Mouse (Mus musculus) thymus, adult 2 months (tissue): Measurements from ENCODE around the gene Cyp2j8. TPM values are rescaled to one million over a fixed set of nuclear protein-coding genes. Genes with fewer than 3 reads are reported as not detected.
A peak's percentile ranks its signal among the peaks of the same experiment; 100 is the strongest.
"Not testable (repeated sequence)": the region's sequence is repeated elsewhere in the genome, so short reads cannot be mapped to it uniquely, and the experiment has no call there.

Source experiments
- DNase-seq: peaks from one replicate; pipeline ENCODE4 v3.0.0; 2021
- H3K27ac ChIP-seq: fragments of 200-500 bp; 2 replicates; pipeline ENCODE4 v1.5.1; 2012; ENCODE audit warnings: low read length, control low read depth; ENCODE audit not compliant: control insufficient read depth, insufficient read depth
- H3K27me3 ChIP-seq: fragments of 200-500 bp; 2 replicates; pipeline ENCODE4 v1.6.1; 2012; ENCODE audit warnings: mild to moderate bottlenecking, low read length, moderate library complexity, mixed read lengths; ENCODE audit not compliant: control insufficient read depth, insufficient read depth
- H3K36me3 ChIP-seq: fragments of 200-500 bp; 2 replicates; pipeline ENCODE4 v1.6.1; 2012; ENCODE audit warnings: mild to moderate bottlenecking, low read length, moderate library complexity; ENCODE audit not compliant: control insufficient read depth, insufficient read depth
- H3K4me1 ChIP-seq: fragments of 200-500 bp; replicated peaks from 2 replicates; pipeline ENCODE4 v1.6.1; 2012; ENCODE audit warnings: low read length; ENCODE audit not compliant: control insufficient read depth, insufficient read depth
- H3K4me3 ChIP-seq: fragments of 200-500 bp; 2 replicates; pipeline ENCODE4 v1.5.1; 2012; ENCODE audit warnings: mild to moderate bottlenecking, low read length, control low read depth, moderate library complexity; ENCODE audit not compliant: control insufficient read depth, insufficient read depth
- CTCF ChIP-seq: fragments of 200-500 bp; IDR thresholded peaks from 2 replicates; pipeline ENCODE4 v1.5.1; 2012; ENCODE audit warnings: mild to moderate bottlenecking, control low read depth, low read length, moderate library complexity, borderline replicate concordance; ENCODE audit not compliant: control insufficient read depth, poor library complexity, insufficient read depth; ENCODE audit errors: extremely low read depth
- POLR2A ChIP-seq: fragments of 200-500 bp; IDR thresholded peaks from 2 replicates; pipeline ENCODE4 v1.6.1; 2012; ENCODE audit warnings: mild to moderate bottlenecking, low read length, control low read depth, moderate library complexity; ENCODE audit not compliant: control insufficient read depth, poor library complexity, insufficient read depth; ENCODE audit errors: extremely low read depth
- whole genome bisulfite sequencing: fragments of 180-500 bp; shearing (Covaris S2); methylation state at CpG from one replicate; pipeline ENCODE4 v1.1.7; 2018; 5-methylcytosine and 5-hydroxymethylcytosine counted together
- polyA plus RNA-seq: library from polyadenylated mRNA; depleted of rRNA; stranded (reverse); fragments of >200 nt; gene quantifications from 2 replicates; pipeline ENCODE4 v1.2.3, GENCODE M21; 2012; rRNA removed

Gene Cyp2j8
- polyA plus RNA-seq, result not detected in 2 replicates

DNA sequence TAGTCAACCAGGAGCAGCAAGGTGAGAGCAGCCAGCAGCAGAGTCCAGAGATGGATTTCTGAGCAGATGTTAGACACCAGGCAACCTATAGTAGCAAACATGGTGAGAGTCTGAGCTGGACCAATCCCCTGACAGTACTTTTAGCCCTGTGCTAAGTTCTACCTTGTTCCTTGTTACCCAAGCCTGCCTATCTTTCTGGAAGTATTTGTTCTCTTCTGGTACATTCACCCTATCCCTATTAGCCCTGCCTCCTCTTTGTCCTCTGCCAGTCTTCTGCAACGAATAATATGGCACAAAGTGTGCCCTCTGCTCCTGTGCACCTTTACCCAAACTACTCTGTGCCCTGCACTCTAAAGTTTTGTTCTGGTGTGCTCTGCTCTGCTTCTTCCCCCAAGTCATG is at the start of gene Cyp2j8:
TSS of gene Cyp2j8 (minus strand) at position 101 of the 400 bp plus-strand sequence.
- DNase-seq, result no peak
- no peaks in the 10 kb centered on the region for H3K36me3 ChIP-seq
- WGBS, result 74% methylated on average over 1 of the region's 1 CpGs

DNA sequence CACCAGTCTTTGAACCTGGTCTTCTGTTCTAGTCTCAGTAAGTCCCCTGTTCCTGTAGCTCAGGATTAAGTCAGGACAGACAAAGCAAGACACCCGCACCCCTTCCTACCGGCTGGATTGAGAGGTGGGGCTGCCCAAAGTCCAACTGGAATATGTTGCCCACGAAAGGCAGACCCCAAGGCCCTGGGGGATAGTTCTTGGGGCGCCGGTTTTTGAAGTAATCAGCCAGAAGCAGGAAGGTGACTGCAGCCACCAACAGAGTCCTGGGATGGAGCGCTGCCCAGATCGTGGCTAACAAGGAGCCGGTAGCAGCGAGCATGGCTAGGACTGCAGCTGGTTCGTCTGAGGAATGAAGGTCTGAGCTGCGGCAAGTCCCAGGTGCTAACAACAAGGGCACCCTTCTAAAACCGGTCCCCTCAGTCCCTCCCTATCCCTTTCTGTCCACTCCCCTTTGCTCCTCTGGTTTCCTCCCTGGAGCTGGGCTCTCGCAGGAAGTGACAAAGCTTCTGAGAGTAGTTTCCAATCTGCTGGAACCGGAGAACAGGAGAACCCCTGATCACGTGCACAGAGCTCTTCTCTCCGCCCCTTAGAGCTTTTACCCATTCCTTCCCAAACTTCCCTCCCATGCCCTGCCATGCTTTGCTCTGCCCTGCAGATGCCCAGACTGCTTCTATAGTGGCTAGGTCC is 46.1 kb upstream of the Cyp2j8 start, which contains the start of gene Cyp2j6:
TSS of gene Cyp2j6 (minus strand) at position 529 of the 687 bp plus-strand sequence.
- peak; percentile 1 for DNase-seq
- no peak within 1 kb of the TSS for H3K27ac ChIP-seq
- 0 out of 2 replicates have a peak, but pooled peaks cover 7% of the 10 kb centered on the region for H3K4me1 ChIP-seq
- TF ChIP-seq CTCF (no peak), POLR2A (no peak)
- H3K27me3 ChIP-seq, result no peaks in the 10 kb centered on the region
- peak within 1 kb of the TSS; percentile 45 for H3K4me3 ChIP-seq
- H3K36me3 ChIP-seq, result no peaks in the 10 kb centered on the region
- WGBS, result 2% methylated on average over 16 of the region's 16 CpGs

More for the DNA sequence above, at the start of gene Cyp2j8:
- no peaks in the 10 kb centered on the region for H3K4me1 ChIP-seq
- no peak for TF ChIP-seq POLR2A
- TF ChIP-seq CTCF, result no peak
- no peak within 1 kb of the TSS for H3K27ac ChIP-seq
- H3K27me3 ChIP-seq, result no peaks in the 10 kb centered on the region
- H3K4me3 ChIP-seq, result no peak within 1 kb of the TSS

DNA sequence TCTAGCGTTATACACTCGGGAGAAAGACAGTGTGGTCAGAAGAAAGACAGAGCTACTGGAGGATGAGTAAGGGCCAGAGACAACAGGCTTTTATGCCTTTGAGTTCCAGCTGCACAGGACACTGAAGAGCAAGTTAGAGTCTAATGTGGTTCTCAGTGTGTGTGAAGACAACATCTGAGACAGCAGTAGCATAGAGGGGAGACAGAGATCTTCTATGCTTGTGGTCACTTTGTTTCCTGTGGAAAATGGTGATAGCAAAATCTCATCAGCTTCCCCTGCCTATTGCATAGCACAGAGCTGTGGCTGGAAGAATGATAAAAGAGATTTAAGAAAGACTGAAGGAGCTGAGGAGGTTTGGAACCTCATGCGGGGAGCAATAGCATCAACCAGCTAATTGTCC is 44.4 kb upstream of the Cyp2j8 start:
- 0 out of 2 replicates have a peak, but pooled peaks cover 7% of the 10 kb centered on the region for H3K4me1 ChIP-seq
- no peak for DNase-seq
- H3K4me3 ChIP-seq, result no peak overlapping the region
- 8% methylated on average over 3 of the region's 3 CpGs for WGBS
- H3K36me3 ChIP-seq, result no peaks in the 10 kb centered on the region
- TF ChIP-seq POLR2A, result no peak
- H3K27ac ChIP-seq, result no peak overlapping the region
- no peaks in the 10 kb centered on the region for H3K27me3 ChIP-seq

DNA sequence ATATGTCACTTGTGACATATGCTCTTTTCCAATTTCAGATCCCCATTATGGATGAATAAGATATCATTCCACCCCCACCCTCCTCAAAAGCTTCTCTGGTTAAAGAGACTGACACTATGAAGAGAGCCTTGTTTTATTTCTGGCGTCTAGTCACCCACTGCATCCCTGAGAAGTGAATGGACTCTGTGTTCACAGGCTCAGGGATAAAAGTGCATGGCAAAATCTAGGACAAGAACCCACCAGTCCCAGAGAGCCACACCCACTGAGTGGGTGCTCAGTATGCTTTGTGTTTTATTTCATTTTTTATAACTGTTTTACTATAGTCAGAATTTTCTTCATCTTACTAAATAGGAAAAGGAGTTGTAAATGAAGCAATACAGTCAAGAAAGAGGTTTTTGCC is 38.8 kb upstream of the Cyp2j8 start:
- Histone ChIP-seq H3K4me3 (no peak overlapping the region), H3K27me3 (no peaks in the 10 kb centered on the region), H3K27ac (no peak overlapping the region), H3K36me3 (no peaks in the 10 kb centered on the region), H3K4me1 (no peaks in the 10 kb centered on the region)
- TF ChIP-seq POLR2A, result no peak
- TF ChIP-seq CTCF, result no peak
- DNase-seq, result no peak
- WGBS, result 88% methylated on average over 1 of the region's 1 CpGs

DNA sequence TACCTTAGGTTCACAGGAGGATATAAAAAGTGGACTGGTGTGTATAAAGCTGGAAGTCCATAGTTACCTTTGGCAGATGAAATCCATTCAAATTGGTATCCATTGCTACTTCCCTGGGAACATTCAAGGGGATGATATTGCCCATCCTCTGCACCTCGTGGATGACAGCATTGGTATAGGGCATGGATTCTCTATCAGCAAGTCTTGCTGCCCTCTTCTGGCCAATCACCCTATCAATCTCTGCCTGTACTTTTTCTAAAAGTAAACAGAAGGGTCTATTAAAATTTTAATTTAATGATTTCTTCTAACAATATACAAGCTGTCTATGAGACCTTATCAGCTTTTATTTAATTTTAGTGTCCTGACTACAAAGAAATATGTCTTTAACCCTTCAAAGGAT is 18.6 kb upstream of the Cyp2j8 start:
- 33% methylated on average over 1 of the region's 1 CpGs for WGBS
- no peaks in the 10 kb centered on the region for H3K27me3 ChIP-seq
- no peak overlapping the region for H3K27ac ChIP-seq
- H3K4me3 ChIP-seq, result no peak overlapping the region
- no peaks in the 10 kb centered on the region for H3K4me1 ChIP-seq
- no peak for TF ChIP-seq CTCF
- TF ChIP-seq POLR2A, result no peak
- no peaks in the 10 kb centered on the region for H3K36me3 ChIP-seq
- DNase-seq, result no peak

DNA sequence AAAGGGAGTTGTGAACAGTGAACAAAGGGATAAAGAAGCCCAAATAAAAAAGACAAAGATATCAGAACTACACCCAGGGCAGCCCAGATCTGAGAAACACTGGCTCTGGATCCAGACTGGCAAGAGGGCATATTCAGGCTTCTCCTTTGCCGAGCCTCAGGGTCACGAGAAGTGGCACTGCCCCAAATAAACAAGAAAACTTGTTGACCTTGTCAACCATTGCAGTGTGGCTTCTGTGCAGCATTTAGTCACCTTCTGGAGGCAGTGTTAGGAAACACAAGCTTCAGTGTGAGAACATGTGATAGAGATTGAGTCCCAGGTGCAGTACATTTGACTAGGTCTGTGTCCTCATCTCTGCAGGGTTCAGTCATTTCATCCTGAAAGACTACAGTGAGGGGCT is 15.1 kb upstream of the Cyp2j8 start:
- no peak for DNase-seq
- H3K27ac ChIP-seq, result no peak overlapping the region
- H3K4me1 ChIP-seq, result no peaks in the 10 kb centered on the region
- 98% methylated on average over 2 of the region's 2 CpGs for WGBS
- no peak for TF ChIP-seq CTCF
- no peak for TF ChIP-seq POLR2A
- H3K36me3 ChIP-seq, result no peaks in the 10 kb centered on the region
- H3K4me3 ChIP-seq, result no peak overlapping the region
- H3K27me3 ChIP-seq, result no peaks in the 10 kb centered on the region

DNA sequence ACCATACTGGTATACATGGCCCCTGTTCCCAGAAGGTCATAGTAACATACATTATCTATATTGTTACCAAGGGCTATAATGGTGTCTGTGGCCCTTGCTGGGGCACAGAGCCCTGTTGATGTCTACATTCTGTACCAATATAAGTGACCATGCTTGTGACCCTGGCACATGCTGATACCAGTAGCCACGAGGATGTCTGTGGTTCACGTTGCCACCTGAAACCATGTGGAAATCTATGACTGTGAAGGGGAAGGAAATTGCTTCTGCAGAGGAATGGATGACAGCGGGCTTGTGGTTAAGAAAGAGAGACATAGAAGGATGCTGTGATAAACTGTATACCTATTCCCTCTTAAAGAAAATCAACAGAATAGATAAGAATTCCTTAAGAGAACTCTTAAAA is 2.9 kb upstream of the Cyp2j8 start:
- TF ChIP-seq POLR2A, result no peak
- TF ChIP-seq CTCF, result no peak
- WGBS, result 16% methylated on average over 3 of the region's 3 CpGs

DNA sequence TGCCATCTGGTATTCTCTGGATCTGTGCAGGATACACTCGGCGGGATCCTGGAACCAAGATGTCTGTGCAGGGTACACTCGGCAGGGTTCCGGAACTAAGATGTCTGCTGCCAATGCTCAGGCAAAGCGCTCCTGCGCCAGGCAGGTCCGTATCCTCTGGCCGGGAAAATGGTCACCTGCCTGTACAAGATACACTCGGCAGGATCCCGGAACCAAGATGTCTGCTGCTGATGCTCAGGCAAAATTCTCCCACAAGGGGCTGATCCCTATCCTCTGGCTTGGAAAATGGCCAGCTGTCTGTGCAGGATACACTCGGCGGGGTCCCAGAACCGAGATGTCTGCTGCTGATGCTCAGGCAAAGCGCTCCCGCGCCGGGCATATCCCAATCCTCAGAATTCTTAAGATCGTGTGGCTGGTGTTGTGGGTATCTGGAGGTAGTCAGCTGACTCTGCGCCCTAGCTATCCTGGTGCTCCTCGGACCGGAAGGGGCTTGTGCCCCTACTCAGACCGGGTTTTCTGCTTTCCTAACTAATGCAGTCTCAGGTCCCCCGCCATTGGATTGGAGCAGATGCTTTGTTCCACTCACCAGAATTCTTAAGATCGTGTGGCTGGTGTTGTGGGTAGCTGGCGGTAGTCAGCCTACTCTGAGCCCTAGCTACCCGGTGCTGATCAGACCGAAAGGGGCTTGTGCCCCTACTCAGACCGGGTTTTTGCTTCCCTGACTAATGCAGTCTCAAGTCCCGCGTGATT is 43.7 kb downstream of the Cyp2j8 start:
- WGBS, result 88% methylated on average over 30 of the region's 30 CpGs
- H3K36me3 ChIP-seq, H3K27me3 ChIP-seq, H3K4me3 ChIP-seq, H3K4me1 ChIP-seq, H3K27ac ChIP-seq, DNase-seq: not testable (repeated sequence)

More for the DNA sequence above, 2.9 kb upstream of the Cyp2j8 start:
- H3K4me3 ChIP-seq, result no peak overlapping the region
- H3K27me3 ChIP-seq, result no peaks in the 10 kb centered on the region
- no peak overlapping the region for H3K27ac ChIP-seq
- no peaks in the 10 kb centered on the region for H3K36me3 ChIP-seq
- no peak for DNase-seq
- no peaks in the 10 kb centered on the region for H3K4me1 ChIP-seq
